Mouse (Mus musculus) megakaryocyte-erythroid progenitor cell, adult 5 weeks (primary cell): ENCODE data around the gene Scn9a. TPM values are rescaled to one million over a fixed set of nuclear protein-coding genes. Genes with fewer than 3 reads are reported as not detected.

Source experiments
- polyA plus RNA-seq: library from polyadenylated mRNA; stranded (reverse); fragments of >175 nt; gene quantifications from 2 replicates; pipeline ENCODE4 v1.2.3, GENCODE M21; 2012

Gene Scn9a
- polyA plus RNA-seq = not detected in 2 replicates

GRCm38 (mm10) chr2:66634580-66635359 is at the start of gene Scn9a:
TSS of gene Scn9a (minus strand) at chr2:66634962.

DNA sequence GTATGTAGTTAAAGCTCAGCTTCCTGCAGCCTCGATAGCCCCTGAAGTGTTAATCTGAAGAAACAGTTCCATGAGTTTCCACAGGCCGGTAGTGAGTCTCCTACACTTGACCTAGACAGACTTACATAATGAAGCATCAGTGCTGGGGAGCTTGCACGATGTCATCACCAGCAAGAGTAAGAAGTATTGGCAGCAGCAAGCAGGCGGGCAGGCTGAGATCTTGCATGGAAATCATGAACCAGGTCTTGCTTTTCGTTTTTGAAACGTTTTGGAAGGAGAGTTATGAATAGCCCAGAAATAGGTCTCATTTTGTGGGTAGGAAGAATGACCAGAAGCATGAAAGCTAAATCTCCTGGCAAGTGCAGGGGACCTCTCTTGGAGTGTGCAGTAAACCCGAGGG is 194.1 kb downstream of the Scn9a start, which contains the start of gene Scn1a:
Scn1a (minus strand) TSS at position 130 of the 400 bp plus-strand sequence.

Other genes starting within 250 kb of the Scn9a start
- gene Scn1a, start 194.1 kb downstream of the Scn9a start, polyA plus RNA-seq = not detected in 2 replicates
- not detected in 2 replicates for gene Scn7a, start 150.0 kb upstream of the Scn9a start, polyA plus RNA-seq